Mouse (Mus musculus) right cerebral cortex, adult 2 months (tissue): ENCODE results near the gene Amdhd2.
"Not testable (repeated sequence)": the region's sequence is repeated elsewhere in the genome, so short reads cannot be mapped to it uniquely, and the experiment has no call there.

ENCODE experiments used
- DNase-seq, 2 experiments: peaks; one replicate each; pipeline ENCODE4 v3.0.0; 2021 to 2022; ENCODE audit warnings: low spot score in 2 of 2

Amdhd2 gene

DNA sequence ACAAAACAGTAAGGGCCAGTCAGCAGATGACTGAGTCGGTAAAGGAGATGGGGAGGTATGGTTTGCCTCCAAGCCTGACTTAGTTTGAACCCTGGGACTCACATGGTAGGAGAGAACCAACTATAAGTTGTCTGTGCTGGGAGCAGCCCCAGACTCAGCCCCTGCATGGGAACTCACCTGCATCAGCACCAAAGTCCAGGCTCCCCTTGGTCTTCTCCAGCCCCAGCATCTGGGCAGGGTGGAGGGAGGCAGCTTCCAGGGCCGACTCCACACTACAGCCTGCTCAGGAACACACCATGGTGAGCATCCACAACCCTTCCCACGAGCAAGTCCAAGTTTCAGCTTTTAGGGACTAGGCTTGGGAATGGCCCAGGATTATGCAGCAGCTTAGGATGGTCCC lies 7.2 kb downstream of the Amdhd2 start:
- no peak for DNase-seq

DNA sequence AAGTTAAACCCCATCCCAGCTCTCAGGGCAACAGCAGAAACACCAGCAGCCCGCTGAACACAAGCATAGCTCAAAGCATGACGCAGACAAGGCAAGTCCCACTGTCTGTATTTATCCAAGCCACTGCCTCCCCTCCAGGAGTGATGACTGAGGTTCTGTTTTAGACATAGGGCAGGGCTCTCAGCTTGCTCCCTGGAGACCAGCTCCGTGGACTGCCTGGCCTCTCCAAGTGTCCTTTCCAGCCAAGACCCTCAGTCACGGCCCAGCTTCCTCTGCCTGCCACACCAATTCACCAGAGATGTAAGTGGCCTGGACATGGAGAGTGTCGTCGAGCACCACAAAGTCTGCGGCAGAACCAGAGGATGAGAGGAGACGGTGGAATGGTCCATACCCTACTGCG lies 7.8 kb downstream of the Amdhd2 start:
- DNase-seq: no peak

DNA sequence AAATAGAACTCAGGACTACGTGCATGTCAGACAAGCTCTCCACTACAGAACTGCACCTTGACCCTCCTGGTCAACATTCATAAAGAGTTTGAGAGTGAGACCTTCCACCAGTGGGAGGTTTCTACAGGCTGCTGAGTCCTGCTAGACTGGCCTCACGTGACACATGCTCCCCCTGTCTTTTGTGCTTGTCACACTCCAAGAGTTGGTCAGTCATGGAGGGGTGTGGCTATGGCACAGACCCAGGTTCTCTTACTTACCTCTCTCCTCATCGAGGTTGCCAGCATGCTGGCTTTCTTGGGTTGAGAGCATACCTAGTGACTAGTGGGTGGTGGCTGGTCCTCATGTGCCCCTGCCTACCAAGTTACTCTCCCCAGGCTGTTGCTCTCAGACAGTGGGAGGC lies 9.1 kb downstream of the Amdhd2 start:
- no peak for DNase-seq

DNA sequence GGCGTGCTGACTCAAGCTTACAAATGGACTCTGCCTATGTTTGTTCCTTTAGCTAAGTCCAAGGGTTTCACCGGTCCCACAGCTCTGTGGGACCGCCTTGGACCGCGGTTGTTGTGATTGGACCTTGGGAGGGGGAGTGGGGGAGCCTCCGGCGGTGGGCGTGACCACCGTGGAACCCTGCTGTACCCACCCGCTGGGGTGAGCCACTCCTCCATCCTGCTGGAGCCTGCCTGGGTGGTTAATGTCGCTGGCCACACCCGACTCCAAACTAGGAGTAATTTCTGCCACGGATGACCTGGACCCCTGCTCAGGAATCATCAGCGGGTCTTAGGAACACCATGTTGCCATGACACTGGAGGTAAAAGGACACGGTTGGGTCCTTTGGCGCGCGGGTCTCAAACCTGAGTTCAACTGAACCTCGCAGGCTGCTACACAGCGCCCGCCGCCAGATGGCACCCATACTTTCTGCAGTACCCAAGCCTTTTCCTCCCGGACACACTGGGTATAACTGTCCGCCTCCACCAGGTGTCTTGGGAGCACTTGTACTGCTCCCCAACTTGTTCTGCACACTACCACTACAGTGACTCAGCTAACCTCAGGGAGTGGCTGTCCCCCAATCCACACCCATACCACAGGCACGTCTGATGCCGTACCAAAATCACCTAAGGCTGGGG lies 11.5 kb downstream of the Amdhd2 start:
- DNase-seq: peak; percentile 80 to 83

DNA sequence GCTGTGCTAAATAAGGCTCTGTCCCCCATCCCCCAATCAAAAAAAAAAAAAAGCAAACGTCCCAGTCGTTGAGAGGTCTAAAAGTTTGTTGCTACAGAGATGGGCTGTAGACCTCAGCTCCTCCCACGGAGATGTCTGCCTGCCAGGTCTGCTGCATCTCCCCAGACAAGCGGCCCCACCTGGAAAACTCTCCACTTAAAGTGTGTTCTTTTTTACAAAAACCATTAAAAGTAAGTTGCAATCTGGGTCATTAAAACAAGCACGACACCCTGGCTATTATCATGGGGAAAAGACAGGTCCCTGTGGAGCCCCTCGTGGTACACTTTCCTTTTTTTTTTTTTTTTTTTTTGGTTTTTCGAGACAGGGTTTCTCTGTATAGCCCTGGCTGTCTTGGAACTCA lies 12.2 kb downstream of the Amdhd2 start:
- DNase-seq: no peak

DNA sequence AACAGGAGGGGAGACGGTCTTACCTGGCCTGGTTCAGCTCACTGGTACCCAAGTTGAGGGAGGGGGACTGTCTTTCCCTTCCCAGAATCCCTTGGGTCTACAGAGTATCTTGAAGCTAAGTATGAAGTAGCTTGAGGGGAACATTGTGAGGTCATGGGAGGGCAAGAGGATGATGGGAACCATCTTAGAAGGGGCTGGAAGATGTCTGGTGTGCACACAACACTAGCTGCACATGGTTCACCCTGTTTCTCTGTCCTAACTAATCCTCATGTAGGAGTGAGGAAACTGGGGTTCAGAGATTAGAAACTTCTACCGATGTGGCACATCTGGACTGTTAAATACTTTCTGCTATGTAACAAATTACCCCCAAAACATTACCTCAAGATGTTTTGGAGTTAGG lies 12.7 kb downstream of the Amdhd2 start, which contains the start of gene Pdpk1:
TSS of gene Pdpk1 (minus strand) at position 101 of the 400 bp plus-strand sequence.
- DNase-seq: no peak

DNA sequence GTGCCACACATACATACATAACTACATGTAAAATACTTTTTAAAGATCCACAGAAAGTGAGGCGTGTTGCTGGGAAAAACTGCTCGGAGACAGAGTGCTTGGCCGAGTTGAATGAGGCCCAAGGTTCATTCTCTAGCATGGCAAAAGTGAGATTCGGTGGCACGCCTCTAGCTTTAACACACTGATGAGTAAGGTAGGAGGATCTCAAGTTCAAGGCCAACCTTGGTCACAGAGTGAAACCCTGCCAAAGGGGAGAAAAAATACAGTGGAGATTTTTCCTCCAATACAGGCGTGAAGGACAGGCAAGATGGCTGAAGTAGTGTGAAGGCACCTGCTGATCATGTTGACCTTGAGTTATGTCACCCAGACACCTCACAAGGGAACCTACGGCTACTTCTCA lies 14.1 kb downstream of the Amdhd2 start:
- DNase-seq: no peak

DNA sequence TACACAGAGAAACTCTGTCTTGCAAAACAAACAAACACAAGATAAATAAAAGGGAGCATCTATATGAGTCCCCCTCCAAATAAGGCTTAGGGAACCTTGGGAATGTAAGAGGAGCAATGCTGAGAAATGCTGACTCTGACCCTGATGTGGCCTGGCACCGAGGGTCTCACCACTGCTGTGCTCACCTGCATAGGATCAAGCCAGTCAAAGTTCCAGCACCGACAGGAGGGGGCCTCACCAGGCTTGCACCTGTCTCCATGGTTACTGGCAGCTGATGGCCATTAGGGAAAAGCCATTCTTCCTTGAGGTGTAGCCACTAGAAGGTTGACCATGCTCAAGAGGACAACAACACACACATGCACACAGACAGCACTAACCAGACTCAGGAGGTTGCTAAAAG lies 20.7 kb downstream of the Amdhd2 start:
- no peak for DNase-seq

DNA sequence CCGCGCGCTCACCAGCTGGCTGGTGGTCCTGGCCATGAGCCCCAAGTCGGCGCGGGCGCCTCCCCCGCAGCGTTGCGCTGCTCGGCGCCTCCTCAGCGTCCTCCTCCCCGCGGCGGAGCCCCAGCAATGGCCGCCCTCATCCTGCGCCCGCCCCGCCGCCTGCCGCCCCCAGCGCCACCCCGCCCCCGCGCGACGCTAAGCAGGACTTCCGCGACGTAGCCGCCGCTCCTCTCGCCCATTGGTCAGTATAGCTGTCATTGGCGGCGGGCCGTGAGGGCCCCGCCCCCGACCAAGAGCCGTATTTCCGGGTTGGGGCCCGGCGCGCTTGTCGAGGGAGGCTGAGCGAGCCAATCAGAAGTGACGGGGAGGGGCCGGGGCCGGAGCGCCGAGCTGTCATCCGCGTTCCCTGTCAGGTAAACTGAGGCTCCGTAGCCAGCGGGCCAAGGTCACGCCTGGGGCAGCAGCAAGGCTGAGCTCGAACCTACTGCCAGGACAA lies 22.1 kb downstream of the Amdhd2 start:
- peak; percentile 96 to 97 for DNase-seq

DNA sequence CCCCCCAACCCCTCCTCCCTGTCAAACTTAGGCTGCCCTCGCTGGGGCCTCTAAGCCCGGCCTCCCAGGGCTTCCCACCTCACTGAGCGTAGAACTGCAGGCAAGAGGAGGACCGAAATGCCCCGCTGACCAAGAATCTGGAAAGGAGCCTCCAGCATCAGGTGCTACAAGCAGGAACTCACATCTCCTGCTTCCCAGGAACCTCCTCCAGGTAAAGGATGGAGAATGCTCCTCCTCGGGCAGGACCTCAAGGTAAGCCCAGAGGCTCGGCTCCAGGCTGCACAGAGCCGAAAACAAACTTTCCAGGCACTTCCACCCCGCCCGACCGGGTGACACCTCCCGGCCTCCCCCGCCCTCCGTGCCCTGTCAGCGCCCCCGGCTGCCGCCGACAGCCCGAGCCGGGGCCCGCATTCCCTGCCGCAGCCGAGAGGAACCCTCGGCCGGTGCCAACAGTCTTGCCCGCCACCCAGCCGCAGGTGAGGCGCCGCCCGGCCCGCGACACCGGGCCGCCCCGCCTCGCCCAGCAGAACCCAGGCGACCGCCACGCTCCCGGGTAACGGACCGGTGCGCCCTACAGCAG lies 22.6 kb downstream of the Amdhd2 start:
- no peak for DNase-seq

DNA sequence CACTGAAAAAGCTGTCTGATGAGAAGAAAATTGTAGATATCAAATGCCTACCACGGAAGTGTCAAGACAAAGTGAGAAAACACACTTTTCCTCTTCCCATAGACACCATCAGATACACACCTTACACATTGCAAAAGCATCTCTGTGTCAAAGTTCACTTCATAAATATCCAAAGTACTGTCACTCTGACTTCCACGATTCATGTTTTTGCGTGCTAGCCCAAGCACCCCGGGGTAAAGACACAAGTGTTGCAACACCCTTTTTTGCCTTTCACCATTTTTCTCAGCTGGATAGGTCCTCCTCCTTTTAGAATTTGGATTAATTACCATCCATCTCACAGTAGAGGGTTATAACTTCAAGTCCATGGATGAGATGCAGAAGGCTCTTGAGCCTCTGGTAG lies 23.6 kb downstream of the Amdhd2 start:
- DNase-seq: no peak

DNA sequence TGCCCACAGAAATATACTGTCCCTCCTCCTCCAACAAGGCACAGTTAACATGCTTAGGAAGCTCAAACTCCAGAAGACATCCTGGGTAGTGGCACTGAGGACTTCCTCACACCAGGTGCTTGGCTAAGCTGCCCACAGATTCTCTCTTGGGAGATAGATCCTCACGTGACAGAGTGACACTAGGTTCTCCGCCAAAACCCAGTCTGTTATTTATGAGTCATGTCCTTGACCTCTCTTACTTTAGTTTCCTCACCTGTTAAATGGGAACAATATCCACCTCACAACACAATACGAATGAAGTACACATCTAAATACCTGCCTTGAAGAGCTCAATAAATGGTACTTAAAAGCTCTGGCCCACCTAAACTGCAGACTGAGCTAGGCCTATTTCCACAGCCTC lies 24.3 kb downstream of the Amdhd2 start:
- no peak for DNase-seq

DNA sequence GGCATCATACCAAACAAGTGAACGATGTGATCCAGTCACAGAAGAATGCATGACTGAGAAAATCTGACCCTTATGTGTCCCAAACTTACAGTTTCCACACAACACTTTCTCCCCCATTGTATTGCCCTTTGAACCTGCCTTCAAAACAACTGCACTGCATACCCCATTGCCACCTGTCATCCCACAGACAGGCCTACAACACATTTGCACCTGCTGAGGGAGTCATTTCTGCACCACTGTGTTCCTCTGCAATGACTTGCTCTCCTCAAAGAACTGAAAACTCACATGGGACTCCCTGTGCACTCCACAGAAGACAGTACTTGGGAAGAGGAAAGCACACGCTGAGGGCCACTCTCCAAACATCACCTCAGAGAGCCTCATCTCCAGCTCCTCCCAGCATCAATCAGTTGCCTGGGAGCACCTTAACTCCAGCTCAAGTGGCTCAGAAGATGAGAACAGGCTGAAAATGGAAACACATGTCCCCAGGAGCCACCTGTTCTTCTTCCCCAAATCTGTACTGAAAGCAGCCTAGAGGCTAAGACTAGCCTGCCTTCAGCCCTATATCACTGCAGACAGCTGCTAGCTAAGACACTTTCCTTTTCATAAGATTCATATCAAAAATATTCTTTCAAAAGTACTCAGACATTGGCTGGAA lies 26.2 kb downstream of the Amdhd2 start:
- DNase-seq: no peak

DNA sequence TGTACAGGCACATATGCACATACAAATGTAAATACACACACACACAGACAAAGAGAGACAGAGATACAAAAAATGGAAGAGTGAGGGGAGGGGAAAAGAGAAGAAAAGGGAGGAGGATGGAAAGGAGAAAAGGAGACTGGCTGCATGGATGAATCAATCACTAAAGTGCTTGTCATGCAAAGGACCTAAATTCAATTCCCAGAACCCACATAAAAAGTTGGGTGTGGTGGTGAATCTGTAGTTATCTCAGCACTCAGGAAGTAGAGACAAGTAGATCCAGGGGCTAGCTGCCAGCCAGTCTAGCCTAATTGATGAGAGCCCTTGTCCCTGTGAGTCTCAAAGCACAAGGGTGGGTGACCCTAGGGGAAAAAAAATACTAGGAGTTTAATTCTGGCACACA lies 29.5 kb downstream of the Amdhd2 start:
- no peak for DNase-seq

DNA sequence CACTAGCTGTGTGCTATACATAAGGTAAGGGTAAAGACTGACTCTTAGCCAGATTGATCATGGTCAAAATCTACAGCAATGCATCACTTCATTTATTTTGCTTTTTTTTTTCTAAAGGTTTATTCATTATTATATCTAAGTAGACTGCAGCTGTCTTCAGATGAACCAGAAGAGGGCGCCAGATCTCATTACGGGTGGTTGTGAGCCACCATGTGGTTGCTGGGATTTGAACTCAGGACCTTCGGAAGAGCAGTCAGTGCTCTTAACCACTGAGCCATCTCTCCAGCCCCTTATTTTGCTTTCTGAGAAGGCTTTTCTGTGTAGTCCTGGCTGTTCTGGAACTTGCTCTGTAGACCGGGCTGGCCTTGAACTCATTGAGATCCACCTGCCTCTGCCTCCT lies 30.6 kb downstream of the Amdhd2 start:
- DNase-seq: not testable (repeated sequence)

DNA sequence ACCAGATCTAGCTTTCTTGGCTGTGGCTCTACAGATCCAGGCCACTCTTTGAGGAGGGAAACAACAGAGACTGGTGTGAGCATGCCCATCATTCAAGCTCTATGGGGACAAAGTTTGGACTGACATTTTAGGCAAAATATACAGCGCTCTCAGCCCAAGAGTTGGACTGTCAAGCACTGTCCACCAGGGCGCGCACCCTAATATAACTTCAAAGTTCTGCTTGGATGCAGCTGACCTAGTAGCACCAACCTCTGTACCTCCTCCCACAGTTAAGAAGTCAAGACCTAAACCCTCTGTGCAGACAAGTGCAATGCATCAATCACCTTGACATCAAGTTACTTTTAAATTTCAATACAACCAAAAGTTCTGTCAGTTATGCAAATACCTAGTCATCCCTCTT lies 32.0 kb downstream of the Amdhd2 start:
- no peak for DNase-seq

DNA sequence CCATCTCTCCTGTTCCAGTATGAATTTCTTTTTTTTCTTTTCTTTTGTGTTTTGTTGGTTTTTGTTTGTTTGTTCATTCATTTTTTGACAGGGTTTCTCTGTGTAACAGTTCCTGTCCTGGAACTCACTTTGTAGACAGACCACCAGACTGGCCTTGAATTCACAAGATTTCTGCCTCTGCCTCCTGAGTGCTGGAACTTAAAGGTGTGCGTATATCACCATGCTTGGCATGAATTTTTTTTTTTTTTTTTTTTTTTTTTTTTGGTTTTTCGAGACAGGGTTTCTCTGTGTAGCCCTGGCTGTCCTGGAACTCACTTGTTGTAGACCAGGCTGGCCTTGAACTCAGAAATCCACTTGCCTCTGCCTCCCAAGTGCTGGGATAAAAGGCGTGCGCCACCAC lies 34.3 kb downstream of the Amdhd2 start:
- not testable (repeated sequence) for DNase-seq

DNA sequence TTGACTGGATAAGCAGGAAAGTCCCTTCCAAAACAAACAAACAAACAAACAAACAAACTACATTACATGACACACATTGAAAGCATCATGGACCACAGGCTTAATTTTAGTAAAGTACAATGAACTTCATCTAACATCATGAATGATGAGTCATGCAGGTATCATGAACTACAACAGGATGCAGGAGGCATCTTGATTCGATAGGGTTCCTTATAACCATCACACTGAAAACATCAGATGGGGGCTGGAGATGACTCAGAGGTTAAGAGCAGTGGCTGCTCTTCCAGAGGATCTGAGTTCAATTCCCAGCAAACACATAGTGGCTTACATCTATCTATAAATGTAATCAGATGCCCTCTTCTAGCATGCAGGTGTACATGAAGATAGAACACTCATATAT lies 36.0 kb downstream of the Amdhd2 start:
- DNase-seq: no peak

DNA sequence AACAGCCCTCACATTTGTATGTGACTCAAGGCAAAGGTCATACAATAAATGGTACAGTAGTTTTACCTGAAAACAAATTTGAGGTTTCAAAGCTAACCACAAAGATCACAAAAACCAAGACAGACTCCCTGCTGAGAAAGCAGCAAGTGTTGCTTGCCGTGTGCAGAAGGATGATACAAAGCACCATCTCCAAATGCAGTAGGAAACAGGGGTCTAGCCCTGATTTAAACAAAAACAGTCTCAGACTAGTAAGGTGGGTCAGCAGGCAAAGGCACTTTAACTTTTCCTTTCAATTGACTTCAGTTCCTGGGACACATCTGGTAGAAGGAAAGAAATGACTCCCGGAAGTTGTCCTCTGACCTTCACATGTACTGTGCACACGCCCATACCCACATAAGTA lies 36.8 kb downstream of the Amdhd2 start:
- no peak for DNase-seq

DNA sequence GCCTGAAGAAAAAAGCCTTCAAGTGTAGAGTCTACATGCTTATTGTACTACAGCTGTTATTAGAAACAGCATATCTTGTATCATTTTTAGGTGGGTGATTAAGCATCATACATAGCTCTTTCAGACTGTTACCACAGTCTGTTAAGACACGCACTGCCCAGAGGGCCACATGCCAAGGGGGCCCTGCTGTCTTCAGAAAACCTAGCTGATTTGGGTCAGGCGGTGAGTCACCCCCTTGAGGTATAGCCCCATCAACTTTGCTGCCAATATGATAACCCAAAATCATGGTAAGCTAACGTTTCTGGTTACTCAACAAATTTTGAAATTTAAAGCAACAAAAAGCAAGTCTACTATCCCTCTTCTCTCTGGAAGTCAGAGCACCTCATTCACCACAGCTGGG lies 44.1 kb downstream of the Amdhd2 start:
- no peak for DNase-seq

DNA sequence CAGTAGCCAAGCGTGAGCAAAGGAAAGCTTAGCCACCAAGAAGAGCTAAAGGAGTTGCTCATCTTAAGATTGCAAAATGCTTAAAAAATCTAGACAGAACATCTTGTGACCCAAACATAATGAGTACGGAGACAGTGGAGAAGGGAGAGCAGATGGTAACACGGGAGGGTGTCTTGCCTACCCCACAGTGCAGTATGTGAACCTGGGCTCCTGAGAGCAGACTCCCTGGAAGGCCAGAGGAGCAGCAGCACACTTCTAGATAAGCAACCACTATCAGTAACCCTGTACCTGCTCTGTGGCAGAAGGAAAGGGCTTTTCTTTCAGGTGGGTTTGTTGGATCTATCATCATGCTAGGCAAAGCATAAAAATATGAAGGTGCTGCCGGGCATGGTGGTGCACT lies 50.5 kb downstream of the Amdhd2 start:
- no peak for DNase-seq

DNA sequence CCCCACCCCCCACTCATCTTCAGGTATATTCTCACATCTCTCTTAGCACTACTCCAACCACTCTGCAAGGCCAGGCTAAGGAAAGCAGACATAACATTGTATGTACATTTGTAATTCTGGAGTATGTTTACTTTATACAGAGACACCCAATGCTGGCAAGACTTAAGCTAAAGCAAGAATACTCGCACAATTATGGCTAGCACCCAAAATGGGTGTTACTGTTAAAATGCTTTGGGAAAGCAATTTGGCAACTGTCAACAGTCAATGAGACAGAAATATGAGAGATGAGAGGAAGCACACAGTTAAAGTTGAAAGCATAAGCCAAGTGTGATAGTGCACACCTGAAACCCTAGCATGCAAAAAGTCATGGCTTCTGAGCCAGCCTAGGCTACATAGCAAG lies 52.3 kb downstream of the Amdhd2 start:
- DNase-seq: no peak

DNA sequence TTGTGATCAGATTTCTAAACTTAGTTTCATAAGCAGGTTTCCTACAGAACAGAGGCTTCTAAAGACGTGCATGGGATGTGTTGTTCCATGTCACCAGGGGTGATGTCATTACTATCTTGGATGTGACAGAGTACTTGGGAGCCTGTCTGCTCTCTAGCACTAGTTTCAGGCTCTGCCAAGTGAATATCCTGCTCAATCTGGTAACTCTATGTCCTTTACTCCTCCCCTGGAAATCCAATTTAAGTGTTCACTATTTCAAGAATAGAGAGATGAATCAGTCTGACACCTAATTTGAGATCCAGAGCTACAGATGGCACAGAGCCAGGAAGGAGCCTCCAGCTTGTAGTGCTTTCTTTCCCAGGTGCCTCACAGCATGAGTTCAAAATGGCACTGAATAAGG lies 54.7 kb downstream of the Amdhd2 start:
- DNase-seq: peak; percentile 66 to 75
